Mouse (Mus musculus) liver, postnatal 0 days (tissue): ENCODE data around the gene Rps10. TPM values are rescaled to one million over a fixed set of nuclear protein-coding genes. Genes with fewer than 3 reads are reported as not detected.
"Not testable (repeated sequence)": the region's sequence is repeated elsewhere in the genome, so short reads cannot be mapped to it uniquely, and the experiment has no call there.

Source experiments
- ATAC-seq: fragments of 200-750 bp; cut with Nextera tagmentation; 2 replicates; pipeline ENCODE4 v1.8.0; 2017; ENCODE audit warnings: mild to moderate bottlenecking, moderate library complexity
- DNase-seq: peaks from one replicate; pipeline ENCODE4 v3.0.0-alpha.2; 2016
- H3K27ac ChIP-seq: fragments of 300-500 bp; sonication (generic); 2 replicates; pipeline ENCODE4 v1.5.1; 2014; ENCODE audit warnings: antibody characterized with exemption, moderate library complexity, mild to moderate bottlenecking, low read depth
- H3K27me3 ChIP-seq: fragments of 300-500 bp; sonication (generic); 2 replicates; pipeline ENCODE4 v1.6.1; 2014; ENCODE audit warnings: low read length, control low read depth, mixed read lengths; ENCODE audit not compliant: insufficient read depth
- H3K36me3 ChIP-seq: fragments of 300-500 bp; sonication (generic); replicated peaks from 2 replicates; pipeline ENCODE4 v1.6.1; 2014; ENCODE audit warnings: mild to moderate bottlenecking, control low read depth, low read length, moderate library complexity, mixed read lengths; ENCODE audit not compliant: insufficient read depth
- H3K4me1 ChIP-seq: fragments of 300-500 bp; sonication (generic); 2 replicates; pipeline ENCODE4 v1.6.1; 2014; ENCODE audit warnings: antibody characterized with exemption, mild to moderate bottlenecking, control low read depth; ENCODE audit not compliant: insufficient read depth
- H3K4me2 ChIP-seq: fragments of 300-500 bp; sonication (generic); 2 replicates; pipeline ENCODE4 v1.6.1; 2014; ENCODE audit warnings: low read depth, mild to moderate bottlenecking, low read length, moderate library complexity, mixed read lengths
- H3K4me3 ChIP-seq: fragments of 300-500 bp; sonication (generic); 2 replicates; pipeline ENCODE4 v1.5.1; 2014; ENCODE audit warnings: low read depth, low read length
- H3K9ac ChIP-seq: fragments of 300-500 bp; sonication (generic); replicated peaks from 2 replicates; pipeline ENCODE4 v1.6.1; 2014; ENCODE audit warnings: mild to moderate bottlenecking, moderate library complexity
- H3K9me3 ChIP-seq: fragments of 300-500 bp; sonication (generic); 2 replicates; pipeline ENCODE4 v1.6.1; 2016; ENCODE audit warnings: mild to moderate bottlenecking, control low read depth, low read length, mixed read lengths
- CTCF ChIP-seq: sonication (generic); IDR thresholded peaks from 2 replicates; pipeline ENCODE4 v1.5.1; 2016; ENCODE audit warnings: antibody characterized with exemption, low read depth
- EP300 ChIP-seq: IDR thresholded peaks from 2 replicates; pipeline ENCODE4 v1.6.1; 2016; ENCODE audit warnings: antibody characterized with exemption, low read depth, mild to moderate bottlenecking
- WGBS: fragments of 180-500 bp; shearing (Covaris S2); extraction: QIAGEN DNeasy Blood & Tissue Kit; methylation state at CpG from one replicate; pipeline ENCODE4 v1.1.7; 2014; ENCODE audit not compliant: insufficient replicate concordance; 5-methylcytosine and 5-hydroxymethylcytosine counted together
- polyA plus RNA-seq: library from polyadenylated mRNA; unstranded; fragments of >200 nt; fragmentation: Nextera tagmentation; extraction: Ambion mirVana; gene quantifications from 2 replicates; pipeline ENCODE4 v1.2.1, GENCODE M21; 2015

Rps10 gene
- polyA plus RNA-seq, 1 experiment from 2014 or later = 523 TPM

GRCm38 (mm10) chr17:27645807-27646206 is 9.3 kb upstream of the Rps10 start:
- Histone ChIP-seq H3K27me3 (no peaks in the 10 kb centered on the region), H3K36me3 (no peaks in the 10 kb centered on the region), H3K4me3 (no peak overlapping the region), H3K4me1 (no peaks in the 10 kb centered on the region), H3K4me2 (no peak overlapping the region), H3K9ac (no peak overlapping the region), H3K9me3 (no peaks in the 10 kb centered on the region), H3K27ac (no peak overlapping the region)
- TF ChIP-seq CTCF = no peak
- TF ChIP-seq EP300 = no peak
- 53% methylated on average over 7 of the region's 7 CpGs for WGBS
- ATAC-seq (no peak), DNase-seq (no peak)

GRCm38 (mm10) chr17:27644572-27644971 is 8.1 kb upstream of the Rps10 start:
- Histone ChIP-seq H3K9ac (no peak overlapping the region), H3K27ac (no peak overlapping the region), H3K36me3 (no peaks in the 10 kb centered on the region), H3K4me3 (no peak overlapping the region), H3K4me1 (no peaks in the 10 kb centered on the region), H3K27me3 (no peaks in the 10 kb centered on the region), H3K9me3 (no peaks in the 10 kb centered on the region), H3K4me2 (no peak overlapping the region)
- whole genome bisulfite sequencing = 45% methylated on average over 2 of the region's 2 CpGs
- TF ChIP-seq CTCF (peak; percentile 53), EP300 (no peak)
- ATAC-seq (0 out of 2 replicates have a peak, but pooled peaks have one; percentile 23), DNase-seq (no peak)

DNA sequence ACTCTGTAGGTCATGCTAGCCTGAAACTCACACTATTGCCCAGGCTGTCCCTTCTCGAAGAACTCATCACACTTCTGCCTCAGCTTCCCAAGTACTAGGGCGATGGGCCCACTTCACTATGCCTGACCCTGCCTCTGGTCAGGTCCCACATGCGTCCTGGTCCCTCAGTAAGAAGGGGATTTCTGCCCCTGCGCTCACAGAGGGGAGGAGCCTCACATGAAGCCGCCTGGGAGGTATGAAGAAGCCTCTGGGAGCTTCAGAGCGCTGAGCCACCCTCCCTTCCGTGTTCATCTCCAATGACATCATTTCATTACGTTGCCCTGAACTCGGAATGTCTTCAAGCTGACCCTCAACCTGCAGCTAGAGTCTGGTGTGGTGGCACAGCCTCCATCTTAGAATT is 7.3 kb upstream of the Rps10 start:
- no peaks in the 10 kb centered on the region for H3K27me3 ChIP-seq
- no peak overlapping the region for H3K4me3 ChIP-seq
- no peaks in the 10 kb centered on the region for H3K4me1 ChIP-seq
- WGBS = 78% methylated on average over 9 of the region's 9 CpGs
- TF ChIP-seq EP300 = no peak
- no peak for TF ChIP-seq CTCF
- ATAC-seq (no peak), DNase-seq (no peak)
- no peak overlapping the region for H3K9ac ChIP-seq
- H3K4me2 ChIP-seq = no peak overlapping the region
- no peaks in the 10 kb centered on the region for H3K36me3 ChIP-seq
- H3K9me3 ChIP-seq = no peaks in the 10 kb centered on the region
- no peak overlapping the region for H3K27ac ChIP-seq

DNA sequence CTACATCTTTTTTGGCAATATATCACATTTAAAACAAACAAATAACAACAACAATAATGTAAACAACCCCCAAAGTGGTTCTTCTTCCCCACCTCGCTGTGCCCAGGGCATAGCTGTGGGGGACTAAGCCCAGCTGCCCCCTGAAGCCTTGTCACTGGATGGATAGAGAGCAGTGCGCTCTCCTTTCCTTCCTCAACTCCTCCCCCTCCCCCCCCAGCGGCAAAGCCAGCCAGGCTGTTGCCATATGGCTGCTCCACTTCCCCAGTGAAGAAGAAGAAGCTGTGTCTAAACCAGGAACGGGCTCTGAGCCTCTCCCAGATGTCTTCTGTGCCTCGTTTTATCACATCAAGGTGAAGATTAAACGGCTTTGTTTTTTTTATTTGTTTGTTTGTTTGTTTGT is 6.6 kb upstream of the Rps10 start:
- TF ChIP-seq EP300 = no peak
- no peak for TF ChIP-seq CTCF
- H3K4me3 ChIP-seq = no peak overlapping the region
- H3K4me2 ChIP-seq = no peak overlapping the region
- no peaks in the 10 kb centered on the region for H3K36me3 ChIP-seq
- no peak overlapping the region for H3K27ac ChIP-seq
- ATAC-seq = no peak
- no peak for DNase-seq
- H3K4me1 ChIP-seq = no peaks in the 10 kb centered on the region
- no peaks in the 10 kb centered on the region for H3K9me3 ChIP-seq
- H3K27me3 ChIP-seq = no peaks in the 10 kb centered on the region
- 15% methylated on average over 6 of the region's 6 CpGs for WGBS
- no peak overlapping the region for H3K9ac ChIP-seq

- Histone ChIP-seq H3K4me1 (no peaks in the 10 kb centered on the region), H3K9ac (no peak overlapping the region), H3K36me3 (no peaks in the 10 kb centered on the region), H3K4me2 (no peak overlapping the region), H3K27ac (no peak overlapping the region), H3K9me3 (no peaks in the 10 kb centered on the region), H3K4me3 (no peak overlapping the region), H3K27me3 (no peaks in the 10 kb centered on the region)
- DNase-seq (no peak), ATAC-seq (no peak)
- TF ChIP-seq EP300 (no peak), CTCF (no peak)
- 31% methylated on average over 12 of the region's 12 CpGs for WGBS
Observed at GRCm38 (mm10) chr17:27642491-27643062, 6.1 kb upstream of the Rps10 start.

DNA sequence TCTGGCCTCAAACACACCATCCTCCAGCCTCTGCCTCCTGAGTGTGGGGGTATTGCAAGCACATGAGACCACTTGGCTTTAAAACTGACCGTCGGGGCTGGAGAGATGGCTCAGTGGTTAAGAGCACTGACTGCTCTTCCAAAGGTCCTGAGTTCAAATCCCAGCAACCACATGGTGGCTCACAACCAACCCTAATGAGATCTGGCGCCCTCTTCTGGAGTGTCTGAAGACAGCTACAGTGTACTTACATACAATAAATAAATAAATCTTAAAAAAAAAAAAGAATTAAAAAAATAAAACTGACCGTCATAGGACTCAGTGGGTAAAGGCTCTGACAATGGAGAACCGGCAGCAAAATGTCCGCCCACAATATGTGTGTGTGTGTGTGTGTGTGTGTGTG is 3.4 kb upstream of the Rps10 start:
- TF ChIP-seq CTCF = peak; percentile 21; the same call in 1 of the 2 replicates
- H3K4me3 ChIP-seq, H3K27ac ChIP-seq, H3K4me2 ChIP-seq, H3K4me1 ChIP-seq, H3K27me3 ChIP-seq, ATAC-seq, H3K9me3 ChIP-seq, H3K36me3 ChIP-seq, DNase-seq, H3K9ac ChIP-seq: not testable (repeated sequence)
- WGBS = 80% methylated on average over 6 of the region's 6 CpGs

DNA sequence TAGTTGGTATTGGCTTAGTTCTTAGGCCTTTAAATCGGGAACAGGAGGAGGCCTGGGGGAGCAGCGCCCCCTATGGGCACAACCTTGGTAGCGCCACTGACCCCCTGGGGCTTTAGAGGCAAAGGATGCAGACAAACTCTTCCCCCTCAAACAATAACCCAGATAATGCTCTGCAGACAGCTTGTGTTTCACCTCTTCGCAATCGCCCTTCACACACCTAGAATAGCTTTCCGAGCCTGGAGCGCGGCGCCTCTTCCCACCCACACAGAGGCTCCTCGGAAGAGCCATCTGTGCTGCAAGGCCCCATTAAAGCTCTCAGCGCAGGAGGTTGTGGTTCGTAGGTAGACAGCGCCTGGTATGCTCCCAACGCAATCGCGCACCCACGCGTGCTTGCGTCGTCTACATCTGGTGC is 2.5 kb upstream of the Rps10 start:
- Histone ChIP-seq H3K9ac (no peak overlapping the region), H3K4me2 (no peak overlapping the region), H3K4me3 (no peak overlapping the region), H3K9me3 (no peaks in the 10 kb centered on the region), H3K36me3 (peaks cover under 1% of the 10 kb centered on the region; the same call in 1 of the 2 replicates), H3K4me1 (peaks cover 10% of the 10 kb centered on the region), H3K27me3 (no peaks in the 10 kb centered on the region), H3K27ac (no peak overlapping the region)
- WGBS = 80% methylated on average over 20 of the region's 20 CpGs
- DNase-seq = peak; percentile 52
- TF ChIP-seq EP300 (no peak), CTCF (peak; percentile 66)
- no peak for ATAC-seq
